Mouse (Mus musculus) heart, adult 10 weeks (tissue): ENCODE data around the gene Ndufb4. TPM values are rescaled to one million over a fixed set of nuclear protein-coding genes. Genes with fewer than 3 reads are reported as not detected.

Source experiments
- polyA plus RNA-seq: library from polyadenylated mRNA; stranded (reverse); fragments of 350-450 nt; fragmentation: Illumina TruSeq; extraction: RNeasy Lipid Tissue Mini Kit (QIAGEN cat#74804); gene quantifications from one replicate; pipeline ENCODE4 v1.2.3, GENCODE M21; 2014; ENCODE audit warnings: low read depth, low replicate concordance

Gene Ndufb4
- 130 TPM for polyA plus RNA-seq

GRCm38 (mm10) chr16:37653731-37654657 lies at the start of gene Ndufb4:
TSS of gene Ndufb4 (minus strand) at chr16:37654453.

Other genes starting within 250 kb of the Ndufb4 start
- gene Gtf2e1, start 114.7 kb downstream of the Ndufb4 start, polyA plus RNA-seq: 7.5 TPM
- 8.0 TPM for gene Rabl3, start 114.6 kb downstream of the Ndufb4 start, polyA plus RNA-seq
- gene Hgd, start 74.3 kb downstream of the Ndufb4 start, polyA plus RNA-seq: not detected
- 67.0 TPM for gene Fstl1, start 122.4 kb upstream of the Ndufb4 start, polyA plus RNA-seq
- not detected for gene Gm36028, start 206.7 kb upstream of the Ndufb4 start, polyA plus RNA-seq
- gene Lrrc58, start 213.9 kb upstream of the Ndufb4 start, polyA plus RNA-seq: 18.9 TPM